Mouse (Mus musculus) kidney, adult 9 months (tissue): ENCODE results near the gene 4930519P11Rik.

Experiments
- DNase-seq: peaks from one replicate; pipeline ENCODE4 v3.0.0; 2022

4930519P11Rik gene

GRCm38 (mm10) chr2:154613118-154614115 is at the start of gene 4930519P11Rik, which contains the start of gene Zfp341:
Gene 4930519P11Rik (minus strand): TSS chr2:154613437.
Gene Zfp341 (plus strand): TSS chr2:154613297.
- peak; percentile 91 for DNase-seq

GRCm38 (mm10) chr2:154659531-154660074 is 46.4 kb upstream of the 4930519P11Rik start:
- DNase-seq, result no peak

GRCm38 (mm10) chr2:154659070-154659469 is 45.8 kb upstream of the 4930519P11Rik start:
- DNase-seq, result no peak

GRCm38 (mm10) chr2:154657486-154658237 is 44.4 kb upstream of the 4930519P11Rik start:
- DNase-seq, result peak; percentile 47

- DNase-seq, result peak; percentile 99
Measured at GRCm38 (mm10) chr2:154656710-154657485, 43.7 kb upstream of the 4930519P11Rik start.

GRCm38 (mm10) chr2:154655878-154656414 is 42.7 kb upstream of the 4930519P11Rik start:
- no peak for DNase-seq

GRCm38 (mm10) chr2:154654976-154655375 is 41.7 kb upstream of the 4930519P11Rik start:
- DNase-seq, result no peak

GRCm38 (mm10) chr2:154651363-154651762 is 38.1 kb upstream of the 4930519P11Rik start, which contains the start of gene Chmp4b:
Gene Chmp4b (plus strand): TSS chr2:154651705.
- DNase-seq, result peak; percentile 69

- no peak for DNase-seq
Measured at GRCm38 (mm10) chr2:154650404-154650803, 37.2 kb upstream of the 4930519P11Rik start.

- DNase-seq, result peak; percentile 61
Measured at GRCm38 (mm10) chr2:154648086-154648485, 34.8 kb upstream of the 4930519P11Rik start.

- DNase-seq, result peak; percentile 49
Measured at GRCm38 (mm10) chr2:154646634-154647033, 33.4 kb upstream of the 4930519P11Rik start.

- DNase-seq, result no peak
Measured at GRCm38 (mm10) chr2:154642712-154643385, 29.6 kb upstream of the 4930519P11Rik start.

GRCm38 (mm10) chr2:154642005-154642459 is 28.8 kb upstream of the 4930519P11Rik start:
- no peak for DNase-seq

- DNase-seq, result no peak
Measured at GRCm38 (mm10) chr2:154641176-154641575, 27.9 kb upstream of the 4930519P11Rik start.

GRCm38 (mm10) chr2:154639115-154639514 is 25.9 kb upstream of the 4930519P11Rik start:
- DNase-seq, result no peak

GRCm38 (mm10) chr2:154638521-154638920 is 25.3 kb upstream of the 4930519P11Rik start:
- DNase-seq, result no peak

GRCm38 (mm10) chr2:154635826-154636225 is 22.6 kb upstream of the 4930519P11Rik start:
- no peak for DNase-seq

- no peak for DNase-seq
Measured at GRCm38 (mm10) chr2:154633876-154634644, 20.8 kb upstream of the 4930519P11Rik start.

GRCm38 (mm10) chr2:154633039-154633742 is 20.0 kb upstream of the 4930519P11Rik start:
- no peak for DNase-seq
